Comparison of ENCODE assay signal across 13 mouse cellular contexts in the genomic region with DNA sequence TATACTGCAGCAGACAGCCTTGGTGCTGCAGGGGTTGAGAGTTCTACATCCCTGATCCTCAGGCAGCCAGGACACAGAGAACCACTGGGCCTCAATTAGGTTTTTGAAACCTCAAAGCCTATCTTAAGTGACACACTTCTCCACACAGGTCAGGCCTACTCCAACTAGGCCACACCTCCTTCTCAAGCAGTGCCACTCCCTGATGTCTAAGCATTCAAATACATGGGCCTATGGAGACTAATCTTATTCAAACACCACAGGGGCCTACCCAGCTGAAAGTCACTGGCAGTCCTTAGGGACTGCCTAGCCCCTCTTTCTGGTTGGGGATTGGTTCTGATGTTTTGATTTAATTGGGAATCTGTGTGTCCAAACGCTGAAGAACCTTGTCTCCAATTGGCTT. TPM values are rescaled to one million over a fixed set of nuclear protein-coding genes. Genes with fewer than 3 reads are reported as not detected.
DNase-seq lines count a peak whose midpoint lies in the region; ATAC-seq lines count a peak whose summit lies in the region.
"Had no signal": no experiment of that assay in that cellular context is flagged by ENCODE, and none has a peak within 500 bp of the region (broad histone marks: within the 10 kb centered on the region; RNA-seq: fewer than 3 reads in every experiment).

No protein-coding gene starts in this region.

- peaks cover 27% of the 10 kb centered on the region for H3K4me1 ChIP-seq in liver, embryonic 12.5 days
- H3K4me1 ChIP-seq: embryonic facial prominence, embryonic 10.5 days; kidney, embryonic 15.5 days had no signal

- DNase-seq in ES-CJ7 (ENCODE audit: low read depth, low spot score): peak; percentile 30
- peak; percentile 77 for DNase-seq in R1 (ENCODE audit: low read depth, low spot score)
- peak; percentile 2 for DNase-seq in lung, postnatal 14 days
- DNase-seq in kidney, postnatal 36 days: no peak
- DNase-seq in frontal cortex, postnatal 10 days (ENCODE audit: low spot score in 2 of 2): no peak
- DNase-seq: cerebellum, postnatal 10 days; heart, adult 2 months; thymus, postnatal 14 days had no signal

- H3K27ac ChIP-seq in liver, embryonic 12.5 days: no peak overlapping the region
- H3K27ac ChIP-seq: embryonic facial prominence, embryonic 10.5 days; heart, adult 2 months; kidney, embryonic 15.5 days had no signal

- no peaks in the 10 kb centered on the region for H3K9me3 ChIP-seq in liver, embryonic 12.5 days (replicated peaks)
- H3K9me3 ChIP-seq: embryonic facial prominence, embryonic 10.5 days; kidney, embryonic 15.5 days had no signal

- 65% methylated on average over 1 of the region's 1 CpGs for WGBS in liver, embryonic 12.5 days (ENCODE audit: insufficient replicate concordance)

- H3K27me3 ChIP-seq in liver, embryonic 12.5 days (replicated peaks): no peaks in the 10 kb centered on the region
- H3K27me3 ChIP-seq: kidney, embryonic 15.5 days had no signal

- H3K36me3 ChIP-seq in liver, embryonic 12.5 days: peaks cover 22% of the 10 kb centered on the region
- H3K36me3 ChIP-seq: embryonic facial prominence, embryonic 10.5 days had no signal

- ATAC-seq in liver, embryonic 12.5 days: peak; percentile 92
- ATAC-seq in monocyte, adult 5-6 weeks (replicated peaks; ENCODE audit: insufficient number of reproducible peaks, low FRiP score, low TSS enrichment, poor library complexity, severe bottlenecking): no peak
- ATAC-seq: CD4-positive, CD25-positive, alpha-beta regulatory T cell, adult 4 months had no signal

- H3K9ac ChIP-seq in liver, embryonic 12.5 days: no peak overlapping the region
- H3K9ac ChIP-seq: kidney, embryonic 15.5 days had no signal

- no peak overlapping the region for H3K4me3 ChIP-seq in liver, embryonic 12.5 days
- H3K4me3 ChIP-seq: embryonic facial prominence, embryonic 10.5 days; heart, adult 2 months; kidney, embryonic 15.5 days had no signal

- H3K4me2 ChIP-seq in liver, embryonic 12.5 days: no peak overlapping the region
- H3K4me2 ChIP-seq: kidney, embryonic 15.5 days had no signal

RNA-seq across cellular contexts. Expression of a gene that starts 31.1 kb away (rescaled TPM):
- polyA plus RNA-seq in liver, embryonic 12.5 days (2016; fragmentation: Nextera tagmentation; extraction: Ambion mirVana): 24.1 TPM in 2 replicates
- total RNA-seq in monocyte, adult 5-6 weeks (2017): 15.5 to 36.0 TPM (median 23.1 TPM) in 3 replicates

Comparison
In these comparisons a context has a peak if more than half of its experiments do, and no peak if none do; other contexts are left out.
1. DNase-seq: peak in ES-CJ7 (single experiment), R1 (single experiment) and lung, postnatal 14 days (single experiment); none in kidney, postnatal 36 days (0 of 2) and frontal cortex, postnatal 10 days (0 of 2).